Mouse (Mus musculus): ENCODE results near the gene Clic4.
A peak's percentile ranks its signal among the peaks of the same experiment; 100 is the strongest.

GRCm38 (mm10) chr4:135254321-135254720, 18.3 kb downstream of the Clic4 start:
- TF ChIP-seq CTCF (IDR thresholded peaks at IDR 0.05) (no peak), EP300 (IDR thresholded peaks at IDR 0.05) (peak; percentile 95)
